Mouse (Mus musculus) liver, embryonic 14.5 days (tissue): Measurements from ENCODE around the gene Gpc6.

Experiments used
- CTCF ChIP-seq: IDR thresholded peaks from 2 replicates; pipeline ENCODE4 v1.5.1; 2016; ENCODE audit warnings: antibody characterized with exemption, low read depth, control low read depth
- EP300 ChIP-seq: IDR thresholded peaks from 2 replicates; pipeline ENCODE4 v1.6.1; 2016; ENCODE audit warnings: antibody characterized with exemption, low read depth

DNA sequence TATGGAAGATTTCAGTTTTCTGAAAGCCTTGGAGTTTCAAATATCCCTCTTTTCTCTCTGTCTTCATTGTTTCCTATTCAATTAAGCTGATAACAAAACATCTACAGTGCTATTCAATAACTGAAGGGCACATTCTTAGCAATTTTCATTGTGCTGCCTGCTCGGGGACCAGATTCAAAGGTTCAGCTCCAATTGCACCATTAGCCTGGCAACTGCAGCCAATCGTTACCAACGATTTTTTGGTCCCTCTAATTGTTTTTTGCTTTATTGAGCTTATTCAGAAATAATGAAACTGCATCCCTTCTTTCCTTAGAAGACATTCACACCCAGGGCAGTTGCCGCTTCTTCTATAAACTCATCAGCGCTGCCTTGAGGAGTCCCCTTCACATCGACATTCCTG is 128.2 kb downstream of the Gpc6 start:
- TF ChIP-seq CTCF, result no peak
- TF ChIP-seq EP300, result no peak
